Mouse (Mus musculus): ENCODE measurements at regions not wholly inside any gene's neighbourhood (a gene's known extent, or its start where the extent isn't known, plus 50 kb on each side); places are given as distances from the start of the nearest gene placed in this dataset.

DNA sequence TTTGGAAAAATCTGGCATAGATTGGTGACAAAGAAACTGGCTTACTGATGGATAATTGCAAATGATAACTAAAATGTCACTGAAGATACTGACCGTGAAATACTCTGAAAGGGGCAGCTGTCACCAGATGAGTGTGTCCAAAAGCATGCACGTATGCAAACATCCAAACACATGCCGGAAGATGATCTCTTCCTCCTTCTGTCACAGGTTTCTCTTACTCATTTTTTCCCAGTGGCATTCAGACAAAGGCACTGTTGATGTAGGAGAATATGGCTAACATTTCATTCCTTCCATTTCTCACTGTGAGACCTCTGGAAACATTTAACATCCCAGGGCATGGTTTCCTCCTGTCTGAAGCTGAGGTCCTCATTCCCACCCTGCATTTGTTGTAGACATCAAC, 190.4 kb upstream of the Cpeb2 start (continued):
- TF ChIP-seq HCFC1 (IDR thresholded peaks at IDR 0.05; ENCODE audit: low read depth, low read length) (no peak), MXI1 (IDR thresholded peaks at IDR 0.05; ENCODE audit: low read depth, low read length) (no peak), EP300 (IDR thresholded peaks at IDR 0.05; ENCODE audit: low read length) (peak; percentile 76)

GRCm38 (mm10) chr5:43045860-43046259, 187.1 kb upstream of the Cpeb2 start:
- dilution Hi-C loops (cut with MboI; ENCODE audit: extremely low pct_ligation_motif_present, extremely low pct_unique_long_range_greater_than_20kb, low sequenced_read_pairs) (no loop called here), in situ Hi-C loops (cut with MboI; ENCODE audit: low pct_ligation_motif_present, low pct_unique_long_range_greater_than_20kb, low sequenced_read_pairs) (loop anchor here (10.0 kb wide), 1 partner anchor 59 kb away; no protein-coding TSS in a partner anchor)
- Histone ChIP-seq H3K36me3 (replicated peaks in 1 of 2; ENCODE audit: control insufficient read depth in 1 of 2, insufficient read depth in 1 of 2, low read length in 1 of 2) (no peaks in the 10 kb centered on the region), H3K27ac (ENCODE audit: insufficient read depth, low read depth) (no peak overlapping the region), H3K4me2 (ENCODE audit: insufficient read depth, low read depth, poor library complexity, severe bottlenecking) (no peak overlapping the region), H3K79me2 (replicated peaks; ENCODE audit: control insufficient read depth, extremely low read depth, insufficient read depth, poor library complexity, severe bottlenecking) (no peaks in the 10 kb centered on the region), H3K4me1 (ENCODE audit: control insufficient read depth in 1 of 2, insufficient read depth in 2 of 2) (peaks cover 13 to 23% of the 10 kb centered on the region in 2 experiments), H3K27me3 (replicated peaks) (no peaks in the 10 kb centered on the region), H3K9me3 (replicated peaks; ENCODE audit: low read length) (no peaks in the 10 kb centered on the region), H3K4me3 (replicated peaks in 1 of 3; ENCODE audit: low read depth in 2 of 3, low read length in 2 of 3, poor library complexity in 1 of 3) (no peak overlapping the region), H3K9ac (ENCODE audit: insufficient read depth, low read depth) (no peak overlapping the region)
- TF ChIP-seq MAFK (IDR thresholded peaks at IDR 0.05; ENCODE audit: insufficient replicate concordance, low read length), result no peak
- TF ChIP-seq SIN3A (IDR thresholded peaks at IDR 0.05; ENCODE audit: low read length), result no peak
- TF ChIP-seq MAX (IDR thresholded peaks at IDR 0.05; ENCODE audit: low read length), result no peak
- no peak for TF ChIP-seq GABPA (IDR thresholded peaks at IDR 0.05; ENCODE audit: insufficient replicate concordance, low read depth, low read length)
- TF ChIP-seq CTCF (conservative IDR thresholded peaks at IDR 0.05 in 1 of 2, IDR thresholded peaks at IDR 0.05 in 1 of 2; ENCODE audit: low read depth in 2 of 2, low read length in 2 of 2), result no peak
- TF ChIP-seq SMC3 (IDR thresholded peaks at IDR 0.05; ENCODE audit: low read depth, low read length), result no peak
- no peak for DNase-seq (ENCODE audit: extremely low read depth)

DNA sequence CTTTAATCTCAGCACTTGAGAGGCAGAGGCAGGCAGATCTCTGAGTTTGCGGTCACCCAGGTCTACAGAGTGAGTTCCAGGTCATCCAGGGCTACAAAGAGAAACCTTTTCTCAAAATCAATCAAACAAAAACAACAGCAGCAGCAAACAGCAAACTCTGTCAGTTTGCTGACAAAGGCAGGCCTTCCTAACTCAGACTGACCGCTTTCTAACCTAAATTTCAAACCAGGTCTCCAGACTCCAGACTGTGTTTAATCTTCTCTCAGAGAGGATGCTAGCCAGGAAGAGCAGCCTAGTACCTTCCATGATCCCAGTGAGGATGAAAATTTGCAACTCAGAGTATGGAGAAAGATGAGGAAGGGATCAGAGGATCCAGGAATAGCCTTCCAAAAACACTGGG, 185.7 kb upstream of the Cpeb2 start:
- Histone ChIP-seq H3K4me2 (ENCODE audit: insufficient read depth, low read depth, poor library complexity, severe bottlenecking) (no peak overlapping the region), H3K36me3 (replicated peaks in 1 of 2; ENCODE audit: control insufficient read depth in 1 of 2, insufficient read depth in 1 of 2, low read length in 1 of 2) (no peaks in the 10 kb centered on the region), H3K4me3 (replicated peaks in 1 of 3; ENCODE audit: low read depth in 2 of 3, low read length in 2 of 3, poor library complexity in 1 of 3) (no peak overlapping the region), H3K4me1 (ENCODE audit: control insufficient read depth in 1 of 2, insufficient read depth in 2 of 2) (peaks cover 13 to 25% of the 10 kb centered on the region in 2 experiments), H3K9me3 (replicated peaks; ENCODE audit: low read length) (no peaks in the 10 kb centered on the region), H3K27me3 (replicated peaks) (no peaks in the 10 kb centered on the region), H3K9ac (ENCODE audit: insufficient read depth, low read depth) (no peak overlapping the region), H3K79me2 (replicated peaks; ENCODE audit: control insufficient read depth, extremely low read depth, insufficient read depth, poor library complexity, severe bottlenecking) (no peaks in the 10 kb centered on the region), H3K27ac (ENCODE audit: insufficient read depth, low read depth) (no peak overlapping the region)
- no peak for DNase-seq (ENCODE audit: extremely low read depth)
- TF ChIP-seq HCFC1 (IDR thresholded peaks at IDR 0.05; ENCODE audit: low read depth, low read length) (no peak), E2F4 (IDR thresholded peaks at IDR 0.05; ENCODE audit: insufficient replicate concordance, low read depth, low read length) (no peak), MAZ (IDR thresholded peaks at IDR 0.05; ENCODE audit: low read depth, low read length) (no peak), ZC3H11A (IDR thresholded peaks at IDR 0.05; ENCODE audit: low read depth, low read length) (no peak), ELF1 (IDR thresholded peaks at IDR 0.05; ENCODE audit: low read depth, low read length) (no peak), POLR2A (IDR thresholded peaks at IDR 0.05; ENCODE audit: low read depth, low read length) (no peak), GABPA (IDR thresholded peaks at IDR 0.05; ENCODE audit: insufficient replicate concordance, low read depth, low read length) (no peak), MEF2A (IDR thresholded peaks at IDR 0.05; ENCODE audit: borderline replicate concordance, low read depth, low read length) (no peak), ETS1 (conservative IDR thresholded peaks at IDR 0.05; ENCODE audit: low read depth, low read length) (no peak), USF2 (conservative IDR thresholded peaks at IDR 0.05; ENCODE audit: low read depth, low read length) (no peak), UBTF (IDR thresholded peaks at IDR 0.05; ENCODE audit: low read depth, low read length) (no peak), MAX (IDR thresholded peaks at IDR 0.05; ENCODE audit: low read length) (no peak), JUN (IDR thresholded peaks at IDR 0.05; ENCODE audit: insufficient read depth, low read depth, low read length) (no peak), TCF12 (IDR thresholded peaks at IDR 0.05; ENCODE audit: low read depth, low read length) (no peak)
- dilution Hi-C loops (cut with MboI; ENCODE audit: extremely low pct_ligation_motif_present, extremely low pct_unique_long_range_greater_than_20kb, low sequenced_read_pairs), result no loop called here
- in situ Hi-C loops (cut with MboI; ENCODE audit: low pct_ligation_motif_present, low pct_unique_long_range_greater_than_20kb, low sequenced_read_pairs), result loop anchor here (10.0 kb wide), 1 partner anchor 57 kb away; no protein-coding TSS in a partner anchor
